Mouse (Mus musculus): ENCODE results near the gene Plekhh2.

The Plekhh2 gene

GRCm38 (mm10) chr17:84571629-84572028 lies 59.9 kb downstream of the Plekhh2 start:
- no peak for DNase-seq (ENCODE audit: low spot score in 2 of 2)

GRCm38 (mm10) chr17:84573305-84573704 lies 61.6 kb downstream of the Plekhh2 start:
- DNase-seq (ENCODE audit: low spot score in 2 of 2) = no peak

GRCm38 (mm10) chr17:84573940-84574339 lies 62.2 kb downstream of the Plekhh2 start:
- DNase-seq (ENCODE audit: low spot score in 2 of 2) = no peak

GRCm38 (mm10) chr17:84575108-84575507 lies 63.4 kb downstream of the Plekhh2 start:
- no peak for DNase-seq (ENCODE audit: low spot score in 2 of 2)

GRCm38 (mm10) chr17:84576621-84577293 lies 65.1 kb downstream of the Plekhh2 start:
- DNase-seq (ENCODE audit: low spot score in 2 of 2) = no peak

- DNase-seq (ENCODE audit: low spot score in 2 of 2) = no peak
Measured at GRCm38 (mm10) chr17:84579249-84579648, 67.6 kb downstream of the Plekhh2 start.

GRCm38 (mm10) chr17:84579817-84580216 lies 68.1 kb downstream of the Plekhh2 start:
- no peak for DNase-seq (ENCODE audit: low spot score in 2 of 2)

- no peak for DNase-seq (ENCODE audit: low spot score in 2 of 2)
Measured at GRCm38 (mm10) chr17:84580821-84581220, 69.1 kb downstream of the Plekhh2 start.

- DNase-seq (ENCODE audit: low spot score in 2 of 2) = no peak
Measured at GRCm38 (mm10) chr17:84581740-84582414, 70.2 kb downstream of the Plekhh2 start.

GRCm38 (mm10) chr17:84584107-84584506 lies 72.4 kb downstream of the Plekhh2 start:
- DNase-seq (ENCODE audit: low spot score in 2 of 2) = no peak

- DNase-seq (ENCODE audit: low spot score in 2 of 2) = no peak
Measured at GRCm38 (mm10) chr17:84585104-84585503, 73.4 kb downstream of the Plekhh2 start.

- DNase-seq (ENCODE audit: low spot score in 2 of 2) = no peak
Measured at GRCm38 (mm10) chr17:84590065-84590464, 78.4 kb downstream of the Plekhh2 start.

- no peak for DNase-seq (ENCODE audit: low spot score in 2 of 2)
Measured at GRCm38 (mm10) chr17:84591431-84592150, 79.9 kb downstream of the Plekhh2 start.

GRCm38 (mm10) chr17:84596015-84596441 lies 84.3 kb downstream of the Plekhh2 start:
- DNase-seq (ENCODE audit: low spot score in 2 of 2) = no peak

GRCm38 (mm10) chr17:84596501-84596900 lies 84.8 kb downstream of the Plekhh2 start:
- no peak for DNase-seq (ENCODE audit: low spot score in 2 of 2)

GRCm38 (mm10) chr17:84597859-84598258 lies 86.2 kb downstream of the Plekhh2 start:
- no peak for DNase-seq (ENCODE audit: low spot score in 2 of 2)

- DNase-seq (ENCODE audit: low spot score in 2 of 2) = no peak
Measured at GRCm38 (mm10) chr17:84598928-84599327, 87.2 kb downstream of the Plekhh2 start.

GRCm38 (mm10) chr17:84600051-84600983 lies 88.6 kb downstream of the Plekhh2 start:
- no peak for DNase-seq (ENCODE audit: low spot score in 2 of 2)

- DNase-seq (ENCODE audit: low spot score in 2 of 2) = no peak
Measured at GRCm38 (mm10) chr17:84601805-84602204, 90.1 kb downstream of the Plekhh2 start.

GRCm38 (mm10) chr17:84603202-84603627 lies 91.5 kb downstream of the Plekhh2 start:
- no peak for DNase-seq (ENCODE audit: low spot score in 2 of 2)

- no peak for DNase-seq (ENCODE audit: low spot score in 2 of 2)
Measured at GRCm38 (mm10) chr17:84603709-84604420, 92.2 kb downstream of the Plekhh2 start.
